Mouse (Mus musculus) testis, adult 2 months (tissue): ENCODE results near the gene Gm10518. TPM values are rescaled to one million over a fixed set of nuclear protein-coding genes. Genes with fewer than 3 reads are reported as not detected.
A peak's percentile ranks its signal among the peaks of the same experiment; 100 is the strongest.

Experiments used
- H3K27ac ChIP-seq: fragments of 200-500 bp; 2 replicates; pipeline ENCODE4 v1.5.1; 2012; ENCODE audit warnings: low read depth, low read length; ENCODE audit not compliant: control insufficient read depth, insufficient read depth
- H3K27me3 ChIP-seq: fragments of 200-500 bp; 2 replicates; pipeline ENCODE4 v1.6.1; 2012; ENCODE audit warnings: mild to moderate bottlenecking, low read length, moderate library complexity; ENCODE audit not compliant: control insufficient read depth, insufficient read depth
- H3K36me3 ChIP-seq: fragments of 200-500 bp; 2 replicates; pipeline ENCODE4 v1.6.1; 2012; ENCODE audit warnings: mild to moderate bottlenecking, low read length; ENCODE audit not compliant: control insufficient read depth, insufficient read depth
- H3K4me1 ChIP-seq: fragments of 200-500 bp; 2 replicates; pipeline ENCODE4 v1.6.1; 2012; ENCODE audit warnings: low read length; ENCODE audit not compliant: control insufficient read depth, insufficient read depth
- H3K4me3 ChIP-seq: fragments of 200-500 bp; 2 replicates; pipeline ENCODE4 v1.5.1; 2012; ENCODE audit warnings: low read depth, mild to moderate bottlenecking, low read length, moderate library complexity, mixed read lengths; ENCODE audit not compliant: control insufficient read depth
- CTCF ChIP-seq: fragments of 200-500 bp; IDR thresholded peaks from 2 replicates; pipeline ENCODE4 v1.5.1; 2012; ENCODE audit warnings: low read depth, mild to moderate bottlenecking, inconsistent platforms, low read length, moderate library complexity; ENCODE audit not compliant: control insufficient read depth, insufficient read depth, insufficient replicate concordance
- POLR2A ChIP-seq: fragments of 200-500 bp; IDR thresholded peaks from 2 replicates; pipeline ENCODE4 v1.6.1; 2012; ENCODE audit warnings: low read depth, mild to moderate bottlenecking, inconsistent platforms, low read length, moderate library complexity; ENCODE audit not compliant: control insufficient read depth
- polyA plus RNA-seq: library from polyadenylated mRNA; depleted of rRNA; stranded (reverse); fragments of >200 nt; gene quantifications from 2 replicates; pipeline ENCODE4 v1.2.3, GENCODE M21; 2012; rRNA removed

Gene Gm10518
- polyA plus RNA-seq: 6.2 and 7.2 TPM in 2 replicates

DNA sequence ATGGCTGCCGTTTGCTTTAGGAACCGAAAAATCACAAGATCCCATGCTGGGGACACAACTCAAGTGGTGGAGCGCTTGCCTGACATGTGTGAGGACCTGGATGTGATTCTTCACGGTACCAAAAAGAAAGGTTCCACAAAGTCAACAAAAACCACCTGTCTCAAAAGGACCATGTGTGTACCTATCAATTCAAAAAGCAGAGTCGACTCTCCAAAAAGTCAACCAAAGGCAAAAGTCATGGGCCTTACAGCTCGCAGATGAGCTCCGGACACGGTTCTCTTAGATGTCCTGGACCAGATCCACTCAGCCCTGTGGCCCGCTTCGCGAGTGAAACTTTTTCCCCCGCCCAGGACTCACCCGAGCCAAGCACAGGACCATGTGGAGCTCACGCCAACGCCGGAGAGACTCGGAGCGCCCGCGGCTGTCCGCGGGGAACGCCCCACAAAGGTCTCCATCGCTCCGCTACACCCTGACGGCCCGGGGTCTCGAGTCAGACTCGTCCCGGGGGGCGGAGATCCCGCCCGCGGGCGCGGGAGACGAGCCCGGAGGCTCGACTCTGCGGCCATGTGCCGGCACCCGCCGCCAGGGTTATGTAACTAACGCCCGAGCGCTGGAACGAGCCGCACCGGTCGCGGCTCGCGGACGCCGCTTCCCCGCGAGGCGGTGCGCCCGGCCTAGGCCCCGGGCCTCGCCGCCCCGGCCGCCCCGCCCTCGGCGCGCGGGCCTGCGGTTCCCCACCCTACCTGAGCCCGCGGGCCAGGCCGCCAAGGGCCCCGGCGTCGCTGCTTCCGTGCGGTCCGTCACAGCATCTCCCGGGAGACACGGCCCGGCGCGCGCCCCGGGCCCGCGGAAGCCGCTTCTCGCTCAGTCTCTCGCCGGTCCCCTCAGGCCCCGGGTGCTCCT lies at the start of gene Gm10518:
Gene Gm10518, plus strand, starts transcription at position 767 of the 903 bp plus-strand sequence.
- no peak for TF ChIP-seq CTCF
- no peak for TF ChIP-seq POLR2A
- no peaks in the 10 kb centered on the region for H3K27me3 ChIP-seq
- peaks cover 2% of the 10 kb centered on the region; the same call in 1 of the 2 replicates for H3K36me3 ChIP-seq
- peak within 1 kb of the TSS; percentile 98 for H3K27ac ChIP-seq
- peak within 1 kb of the TSS; percentile 96 for H3K4me3 ChIP-seq
- peaks cover 9% of the 10 kb centered on the region; the same call in 1 of the 2 replicates for H3K4me1 ChIP-seq

DNA sequence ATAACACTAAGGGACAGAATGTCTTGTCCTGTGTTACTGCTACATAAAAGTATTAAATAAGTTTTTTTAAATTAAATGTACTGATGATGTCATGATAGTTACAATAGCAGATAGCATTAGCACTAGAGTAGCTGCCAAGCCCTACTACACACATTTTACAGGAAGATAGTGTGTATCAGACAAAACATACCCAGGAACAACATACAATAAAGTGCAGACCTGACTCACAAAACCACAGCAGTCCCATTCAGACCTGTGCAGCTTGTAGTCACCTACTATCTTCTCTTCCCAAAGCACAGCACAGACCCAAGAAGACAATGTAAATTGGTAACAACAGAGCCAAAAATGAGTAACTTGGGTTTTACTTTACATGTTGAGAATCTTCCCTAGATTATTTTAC lies 46.7 kb upstream of the Gm10518 start:
- Histone ChIP-seq H3K27ac (no peak overlapping the region), H3K27me3 (no peaks in the 10 kb centered on the region), H3K36me3 (peaks cover 5% of the 10 kb centered on the region), H3K4me3 (no peak overlapping the region), H3K4me1 (no peaks in the 10 kb centered on the region)
- TF ChIP-seq CTCF (no peak), POLR2A (no peak)

GRCm38 (mm10) chr1:179760086-179760485 lies 43.1 kb upstream of the Gm10518 start:
- TF ChIP-seq CTCF (no peak), POLR2A (no peak)
- no peaks in the 10 kb centered on the region for H3K4me1 ChIP-seq

DNA sequence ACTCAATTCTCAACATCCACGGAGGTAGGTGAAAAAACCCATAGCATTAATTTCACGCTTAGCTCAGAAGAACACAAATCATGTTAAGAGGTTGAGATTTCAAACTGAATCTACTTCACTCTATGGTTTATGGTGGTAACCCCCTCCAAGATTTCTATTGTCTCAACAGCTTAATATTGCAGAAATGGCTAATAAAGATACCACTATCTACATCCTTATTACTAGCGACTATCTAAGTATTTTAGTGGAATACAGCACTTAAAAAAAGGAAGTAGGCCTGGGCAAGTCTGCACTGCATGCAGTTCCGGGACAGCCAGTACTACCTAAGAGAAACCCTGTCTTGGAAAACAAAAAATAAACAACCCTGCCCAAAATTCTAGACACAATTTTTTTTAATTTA lies 42.6 kb upstream of the Gm10518 start:
- no peaks in the 10 kb centered on the region for H3K4me1 ChIP-seq
- no peak overlapping the region for H3K4me3 ChIP-seq
- no peak overlapping the region for H3K27ac ChIP-seq
- H3K36me3 ChIP-seq: peaks cover 2% of the 10 kb centered on the region
- H3K27me3 ChIP-seq: no peaks in the 10 kb centered on the region
- TF ChIP-seq POLR2A (no peak), CTCF (no peak)

More at GRCm38 (mm10) chr1:179760086-179760485, 43.1 kb upstream of the Gm10518 start:
- Histone ChIP-seq H3K36me3 (peaks cover 2% of the 10 kb centered on the region), H3K27ac (no peak overlapping the region), H3K27me3 (no peaks in the 10 kb centered on the region), H3K4me3 (no peak overlapping the region)

- H3K36me3 ChIP-seq: peaks cover 3% of the 10 kb centered on the region
- no peaks in the 10 kb centered on the region for H3K27me3 ChIP-seq
- no peak for TF ChIP-seq CTCF
- no peak for TF ChIP-seq POLR2A
- no peak overlapping the region for H3K4me3 ChIP-seq
- H3K27ac ChIP-seq: no peak overlapping the region
- H3K4me1 ChIP-seq: no peaks in the 10 kb centered on the region
These were observed 26.3 kb upstream of the Gm10518 start for GRCm38 (mm10) chr1:179776831-179777230.

DNA sequence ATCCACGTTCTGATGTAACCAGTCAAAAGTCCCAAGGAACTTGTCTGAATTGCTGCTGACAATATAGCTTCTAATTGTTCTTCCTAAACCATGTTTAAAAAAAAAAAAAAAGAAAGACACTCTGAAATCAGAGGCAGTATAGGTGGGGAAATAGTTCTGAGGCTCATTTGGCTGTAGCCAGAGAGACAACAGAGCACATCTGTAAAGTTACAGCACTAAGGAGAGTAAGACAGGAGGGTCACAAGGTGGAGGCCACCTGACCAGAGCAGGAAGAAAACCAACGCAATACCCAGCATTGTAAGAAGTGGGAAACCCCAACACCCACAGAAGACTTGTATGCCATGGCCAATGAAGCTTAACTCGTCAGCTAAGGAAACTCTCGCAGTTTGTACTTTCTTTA lies 19.1 kb upstream of the Gm10518 start:
- no peaks in the 10 kb centered on the region for H3K27me3 ChIP-seq
- H3K36me3 ChIP-seq: peaks cover 6% of the 10 kb centered on the region
- no peaks in the 10 kb centered on the region for H3K4me1 ChIP-seq
- no peak overlapping the region for H3K4me3 ChIP-seq
- H3K27ac ChIP-seq: no peak overlapping the region
- TF ChIP-seq POLR2A (no peak), CTCF (no peak)

- Histone ChIP-seq H3K36me3 (peaks cover 5% of the 10 kb centered on the region), H3K27me3 (no peaks in the 10 kb centered on the region), H3K4me1 (no peaks in the 10 kb centered on the region), H3K27ac (no peak overlapping the region), H3K4me3 (no peak overlapping the region)
- TF ChIP-seq POLR2A: no peak
- no peak for TF ChIP-seq CTCF
These were observed 17.7 kb upstream of the Gm10518 start for GRCm38 (mm10) chr1:179785502-179785901.
